Mouse (Mus musculus) layer of hippocampus, adult 2 months (tissue): ENCODE measurements around the gene Dst. TPM values are rescaled to one million over a fixed set of nuclear protein-coding genes. Genes with fewer than 3 reads are reported as not detected.

Experiments
- DNase-seq, 2 experiments: peaks; one replicate each; pipeline ENCODE4 v3.0.0; 2022; ENCODE audit warnings: low spot score in 2 of 2
- H3K27ac ChIP-seq: fragments of 200-600 bp; 2 replicates; pipeline ENCODE4 v1.8.1; 2022
- H3K4me3 ChIP-seq: fragments of 200-600 bp; 2 replicates; pipeline ENCODE4 v1.8.1; 2022; ENCODE audit warnings: mild to moderate bottlenecking
- CTCF ChIP-seq: fragments of 200-600 bp; conservative IDR thresholded peaks from 2 replicates; pipeline ENCODE4 v1.8.1; 2022; ENCODE audit warnings: antibody characterized with exemption, mild to moderate bottlenecking, moderate library complexity
- total RNA-seq, 2 experiments: library from RNA; stranded (reverse); gene quantifications; 2 replicates each; pipeline ENCODE4 v1.2.3; 2021

Gene Dst
- total RNA-seq, 2 experiments from 2014 or later: 206 to 207 TPM

DNA sequence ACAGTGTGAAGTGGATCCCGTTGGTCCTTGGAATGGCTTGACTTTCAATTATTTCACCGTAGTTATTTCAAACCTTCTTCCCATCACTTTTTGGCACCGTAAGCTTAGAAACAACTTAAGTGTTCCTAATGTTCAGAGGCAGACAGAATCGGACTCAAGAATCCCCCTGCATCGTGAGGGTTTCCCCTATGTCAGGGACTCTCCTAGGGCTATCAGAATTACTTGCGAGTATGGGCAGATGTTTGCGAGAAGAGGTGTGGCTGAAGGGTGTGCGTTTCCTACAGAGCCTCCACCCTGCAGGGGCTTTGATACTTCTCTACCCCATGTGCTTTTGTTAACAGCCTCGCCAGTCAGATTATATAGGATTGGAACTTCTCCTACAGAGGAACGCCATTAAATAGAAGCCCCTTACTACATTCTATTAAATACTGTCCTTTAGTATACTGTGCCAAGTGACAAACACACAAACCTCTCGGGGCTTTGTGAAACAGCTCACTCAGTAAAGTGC lies 312.1 kb downstream of the Dst start:
- H3K4me3 ChIP-seq: no peak overlapping the region
- DNase-seq: no peak
- no peak for TF ChIP-seq CTCF
- no peak overlapping the region for H3K27ac ChIP-seq

DNA sequence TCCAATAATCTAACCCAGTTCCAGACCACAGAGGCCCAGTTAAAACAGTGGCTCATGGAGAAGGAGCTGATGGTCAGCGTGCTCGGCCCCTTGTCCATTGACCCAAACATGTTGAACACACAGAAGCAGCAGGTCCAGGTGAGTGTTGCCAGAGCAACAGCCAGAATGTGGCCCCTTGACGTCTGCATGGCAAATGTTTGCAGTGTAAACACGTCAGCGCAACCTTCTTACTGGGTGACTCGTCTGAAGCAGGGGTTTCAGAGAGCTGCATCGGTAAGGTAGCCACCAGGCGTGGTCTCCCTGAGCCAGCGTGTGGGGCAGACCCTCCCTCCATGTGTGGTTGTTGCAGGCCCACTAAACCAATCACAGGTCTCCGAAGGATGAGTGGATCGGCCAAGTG lies 315.8 kb downstream of the Dst start:
- DNase-seq: no peak
- no peak overlapping the region for H3K4me3 ChIP-seq
- no peak overlapping the region for H3K27ac ChIP-seq
- TF ChIP-seq CTCF: no peak

GRCm38 (mm10) chr1:34227676-34228075 lies 319.7 kb downstream of the Dst start:
- Histone ChIP-seq H3K4me3 (no peak overlapping the region), H3K27ac (no peak overlapping the region)
- TF ChIP-seq CTCF: no peak
- no peak for DNase-seq

DNA sequence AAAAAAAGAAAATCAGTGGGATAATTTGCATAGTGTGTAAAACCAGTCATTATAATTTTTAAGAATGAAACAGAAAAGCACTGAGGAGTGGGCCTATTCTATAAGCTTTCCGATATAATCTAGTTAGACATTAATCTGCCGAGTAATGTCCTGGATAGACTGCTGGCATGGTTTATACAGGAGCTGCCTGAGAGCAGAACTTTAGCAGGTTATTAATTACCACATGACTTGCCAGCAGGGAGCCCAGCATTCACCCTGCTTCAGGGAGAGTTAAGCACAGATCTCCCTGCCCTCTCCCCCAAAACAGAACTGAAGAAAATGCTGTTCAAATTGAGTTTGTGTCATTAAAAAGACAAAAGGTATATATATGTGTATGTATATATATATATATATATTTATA lies 323.0 kb downstream of the Dst start:
- no peak for DNase-seq
- TF ChIP-seq CTCF: no peak
- no peak overlapping the region for H3K4me3 ChIP-seq
- H3K27ac ChIP-seq: no peak overlapping the region

- peak; percentile 22 to 27 for DNase-seq
- TF ChIP-seq CTCF: no peak
- H3K4me3 ChIP-seq: peak overlapping the region; percentile 54
- peak overlapping the region; percentile 48; the same call in 1 of the 2 replicates for H3K27ac ChIP-seq
These were observed 328.3 kb downstream of the Dst start for GRCm38 (mm10) chr1:34236254-34236723.

DNA sequence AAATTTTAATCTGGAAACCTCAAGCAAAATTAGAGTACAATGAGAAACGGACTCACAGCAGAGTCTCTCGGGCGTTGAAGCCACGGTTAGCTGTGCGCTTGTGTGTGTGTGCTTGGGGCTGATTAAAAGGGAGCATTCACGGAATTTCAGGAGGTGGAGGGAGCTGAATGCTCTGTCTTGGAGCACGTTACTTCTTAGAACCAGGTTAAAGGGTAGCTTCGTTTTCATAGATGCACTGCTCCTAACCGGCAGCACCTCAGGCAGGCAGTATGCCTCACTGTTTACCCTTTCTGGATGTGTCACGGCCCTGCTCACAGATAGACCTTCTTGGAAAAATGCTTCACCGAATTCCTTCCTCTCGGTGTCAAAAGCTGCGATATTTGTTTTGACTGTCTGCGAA lies 329.2 kb downstream of the Dst start:
- TF ChIP-seq CTCF: no peak
- peak overlapping the region; percentile 48; the same call in 1 of the 2 replicates for H3K27ac ChIP-seq
- H3K4me3 ChIP-seq: peak overlapping the region; percentile 54
- DNase-seq: no peak

- no peak for DNase-seq
- Histone ChIP-seq H3K27ac (peak overlapping the region; percentile 48; the same call in 1 of the 2 replicates), H3K4me3 (peak overlapping the region; percentile 54; the same call in 1 of the 2 replicates)
- TF ChIP-seq CTCF: no peak
These were observed 329.7 kb downstream of the Dst start for GRCm38 (mm10) chr1:34237689-34238091.

DNA sequence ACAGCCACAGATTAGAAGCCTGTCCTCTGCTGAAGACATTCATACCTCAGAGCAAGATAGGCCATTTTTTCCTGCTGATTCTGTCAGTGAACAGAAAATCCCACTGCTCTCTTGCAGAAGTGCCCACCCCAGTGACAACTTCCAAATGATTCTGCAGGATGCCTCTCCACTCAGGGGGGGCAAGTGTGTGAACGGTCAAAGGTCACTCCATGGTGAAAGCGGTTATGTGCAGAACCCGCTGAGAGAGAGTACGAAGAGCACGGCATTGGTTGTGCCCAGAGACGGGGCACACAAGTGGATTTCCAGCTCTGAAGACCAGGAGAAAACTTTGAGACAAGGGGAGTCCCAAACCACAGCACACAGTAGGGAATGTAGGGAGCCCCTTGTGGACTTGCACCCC lies 330.2 kb downstream of the Dst start:
- no peak for TF ChIP-seq CTCF
- no peak for DNase-seq

DNA sequence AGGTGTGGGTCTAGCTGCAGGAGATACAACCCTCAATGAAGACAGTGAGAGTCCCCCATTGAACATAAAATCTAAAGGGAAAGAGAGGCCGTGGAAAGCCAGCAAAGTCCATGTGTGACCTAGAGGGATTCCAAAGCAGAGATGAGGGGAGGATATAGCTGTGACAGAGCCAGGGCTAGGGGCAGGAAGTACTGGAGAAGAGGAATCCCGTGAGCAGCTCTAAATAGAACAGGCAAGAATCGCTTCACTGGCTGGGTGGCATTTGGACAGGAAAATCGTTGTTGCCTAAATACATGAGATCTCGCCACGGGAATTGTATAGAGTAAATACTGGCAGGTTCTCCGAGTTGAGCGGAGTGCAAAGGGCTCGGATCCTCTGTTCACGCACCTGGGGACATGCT lies 336.7 kb downstream of the Dst start:
- no peak overlapping the region for H3K27ac ChIP-seq
- DNase-seq: no peak
- no peak overlapping the region for H3K4me3 ChIP-seq
- no peak for TF ChIP-seq CTCF

More for the DNA sequence above, 330.2 kb downstream of the Dst start:
- H3K4me3 ChIP-seq: peak overlapping the region; percentile 54; the same call in 1 of the 2 replicates
- H3K27ac ChIP-seq: no peak overlapping the region

- no peak for DNase-seq
- TF ChIP-seq CTCF: no peak
- no peak overlapping the region for H3K4me3 ChIP-seq
- H3K27ac ChIP-seq: no peak overlapping the region
These were observed 338.1 kb downstream of the Dst start for GRCm38 (mm10) chr1:34245951-34246641.

- DNase-seq: no peak
- H3K27ac ChIP-seq: no peak overlapping the region
- no peak overlapping the region for H3K4me3 ChIP-seq
- no peak for TF ChIP-seq CTCF
These were observed 338.6 kb downstream of the Dst start for GRCm38 (mm10) chr1:34246642-34246987.

DNA sequence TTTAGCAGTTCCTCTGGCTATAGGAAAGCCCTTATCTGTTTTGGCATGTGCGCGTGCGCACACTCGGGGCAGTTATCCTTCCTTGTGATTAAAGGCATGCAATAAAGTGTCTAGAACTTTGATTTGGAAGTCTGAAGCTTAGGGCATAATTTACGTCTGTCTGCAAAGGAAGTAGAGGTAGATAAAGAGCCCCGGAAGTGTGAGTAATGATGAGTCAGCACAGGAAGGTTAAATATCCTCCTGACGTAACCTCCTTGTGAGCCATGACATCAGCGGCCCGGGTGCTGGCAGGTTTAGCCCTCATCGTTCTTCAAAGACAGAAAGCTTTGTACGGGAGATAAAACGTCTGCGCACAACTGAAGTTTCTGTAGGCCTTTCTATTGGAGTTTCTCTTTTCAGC lies 343.1 kb downstream of the Dst start:
- no peak for DNase-seq
- Histone ChIP-seq H3K4me3 (no peak overlapping the region), H3K27ac (no peak overlapping the region)
- TF ChIP-seq CTCF: no peak

- DNase-seq: no peak
- Histone ChIP-seq H3K4me3 (no peak overlapping the region), H3K27ac (no peak overlapping the region)
- no peak for TF ChIP-seq CTCF
These were observed 344.2 kb downstream of the Dst start for GRCm38 (mm10) chr1:34252267-34252666.

DNA sequence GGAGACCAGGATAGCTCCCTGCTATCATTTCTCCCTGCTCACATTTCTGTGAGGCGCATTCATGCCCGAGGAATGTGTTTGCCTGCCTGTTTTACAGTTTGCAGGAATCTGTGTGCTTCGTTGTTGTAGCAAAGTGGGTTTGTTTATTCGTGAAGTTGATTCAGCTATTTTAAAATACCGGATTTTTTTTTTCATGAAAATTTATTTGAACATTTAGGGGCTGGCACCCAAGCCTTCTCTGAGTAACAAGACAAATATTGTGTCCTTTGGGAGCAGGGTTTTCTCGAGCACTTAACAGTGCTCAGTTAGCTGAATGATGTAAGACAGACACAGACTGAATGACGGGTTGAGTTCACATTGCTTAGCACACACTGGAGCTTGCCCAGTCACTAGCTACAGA lies 345.9 kb downstream of the Dst start:
- Histone ChIP-seq H3K27ac (no peak overlapping the region), H3K4me3 (no peak overlapping the region)
- no peak for TF ChIP-seq CTCF
- DNase-seq: no peak
